In the genomic region with DNA sequence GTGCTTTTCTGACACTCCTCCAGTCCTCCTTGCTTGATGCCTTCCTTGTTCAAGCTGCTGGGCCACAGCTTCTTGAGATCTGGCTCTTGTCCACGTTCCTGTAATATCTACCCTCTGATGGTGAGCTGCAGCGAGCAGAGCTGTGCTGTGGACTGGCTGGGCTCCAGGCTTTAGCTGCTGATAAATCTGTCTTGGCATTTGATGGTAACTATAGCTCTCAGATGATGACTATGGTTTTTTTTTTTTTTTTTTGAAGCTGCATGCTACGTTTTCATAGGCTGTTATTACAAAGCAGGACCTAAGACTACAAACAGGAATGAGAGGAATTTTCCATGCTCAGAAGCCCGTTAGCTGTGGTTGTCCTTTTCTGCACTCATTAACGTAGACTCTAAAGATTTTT, we compare ENCODE assay signal across 9 mouse cellular contexts.
A peak's percentile ranks its signal among the peaks of the same experiment; 100 is the strongest.
DNase-seq lines count a peak whose midpoint lies in the region; ATAC-seq and TF ChIP-seq lines count a peak whose summit lies in the region.
"Had no signal": no experiment of that assay in that cellular context is flagged by ENCODE, and none has a peak within 500 bp of the region (broad histone marks: within the 10 kb centered on the region; RNA-seq: fewer than 3 reads in every experiment).

No protein-coding gene starts in this region.

- intact Hi-C loops in heart, postnatal 36 days (cut with DNase I) = no loop called here

- no peaks in the 10 kb centered on the region for H3K9me3 ChIP-seq in lung, embryonic 14.5 days (ENCODE audit: low read depth, low read length)
- H3K9me3 ChIP-seq: limb, embryonic 15.5 days had no signal

- H3K27me3 ChIP-seq in lung, embryonic 14.5 days (ENCODE audit: insufficient read depth, low read length) = no peaks in the 10 kb centered on the region
- no peaks in the 10 kb centered on the region for H3K27me3 ChIP-seq in thymus, adult 2 months (ENCODE audit: control insufficient read depth, insufficient read depth, low read length)
- H3K27me3 ChIP-seq: limb, embryonic 15.5 days had no signal

- DNase-seq in cerebellum, adult 11-12 months = no peak
- DNase-seq in lung, embryonic 14.5 days = peak; percentile 91
- no peak for DNase-seq in lung, postnatal 25 days (ENCODE audit: low spot score)
- peak; percentile 11 to 15 for DNase-seq in heart, postnatal 36 days
- DNase-seq in lung, postnatal 10 days = peak; percentile 7
- DNase-seq in embryo, embryonic 9.5 days (ENCODE audit: extremely low spot score) = no peak
- DNase-seq in thymus, adult 2 months = no peak

- H3K4me3 ChIP-seq in lung, embryonic 14.5 days (ENCODE audit: low read depth, low read length) = no peak overlapping the region
- H3K4me3 ChIP-seq in thymus, adult 2 months (ENCODE audit: control insufficient read depth, insufficient read depth, low read length) = no peak overlapping the region
- H3K4me3 ChIP-seq: limb, embryonic 15.5 days had no signal

- H3K9ac ChIP-seq in lung, embryonic 14.5 days = no peak overlapping the region
- H3K9ac ChIP-seq: limb, embryonic 15.5 days had no signal

- H3K4me2 ChIP-seq in lung, embryonic 14.5 days = no peak overlapping the region
- H3K4me2 ChIP-seq: limb, embryonic 15.5 days had no signal

- 20% methylated on average over 5 of the region's 5 CpGs for WGBS in lung, embryonic 14.5 days
- 70% methylated on average over 5 of the region's 5 CpGs for WGBS in thymus, adult 2 months

- H3K4me1 ChIP-seq in lung, embryonic 14.5 days (ENCODE audit: insufficient read depth) = no peaks in the 10 kb centered on the region
- no peaks in the 10 kb centered on the region for H3K4me1 ChIP-seq in thymus, adult 2 months (replicated peaks; ENCODE audit: control insufficient read depth, insufficient read depth, low read length)
- H3K4me1 ChIP-seq: limb, embryonic 15.5 days had no signal

- peak; percentile 31; the same call in 1 of the 2 replicates for ATAC-seq in cerebellum, adult (ENCODE audit: insufficient number of reproducible peaks, low FRiP score, low TSS enrichment)
- ATAC-seq in lung, embryonic 14.5 days (ENCODE audit: insufficient read depth) = peak; percentile 99

- H3K27ac ChIP-seq in lung, embryonic 14.5 days (ENCODE audit: low read depth) = no peak overlapping the region
- no peak overlapping the region for H3K27ac ChIP-seq in thymus, adult 2 months (ENCODE audit: control insufficient read depth, insufficient read depth, low read length)
- H3K27ac ChIP-seq: limb, embryonic 15.5 days had no signal

- no peak for TF ChIP-seq CTCF in lung, embryonic 14.5 days (IDR thresholded peaks at IDR 0.05; ENCODE audit: low read depth)
- TF ChIP-seq CTCF in thymus, adult 2 months (IDR thresholded peaks at IDR 0.05; ENCODE audit: borderline replicate concordance, control insufficient read depth, extremely low read depth, insufficient read depth, low read length, poor library complexity) = no peak

- no peaks in the 10 kb centered on the region for H3K36me3 ChIP-seq in lung, embryonic 14.5 days (ENCODE audit: insufficient read depth)
- no peaks in the 10 kb centered on the region for H3K36me3 ChIP-seq in thymus, adult 2 months (ENCODE audit: control insufficient read depth, insufficient read depth, low read length)
- H3K36me3 ChIP-seq: limb, embryonic 15.5 days had no signal

- no peak for TF ChIP-seq POLR2A in thymus, adult 2 months (IDR thresholded peaks at IDR 0.05; ENCODE audit: control insufficient read depth, extremely low read depth, insufficient read depth, low read length, poor library complexity)

Comparison
In these comparisons a context has a peak if more than half of its experiments do, and no peak if none do; other contexts are left out.
1. DNase-seq: peak in lung, embryonic 14.5 days (single experiment), heart, postnatal 36 days (2 of 2) and lung, postnatal 10 days (single experiment); none in cerebellum, adult 11-12 months (single experiment), lung, postnatal 25 days (single experiment), embryo, embryonic 9.5 days (single experiment) and thymus, adult 2 months (single experiment).